Mouse (Mus musculus) heart, postnatal 0 days (tissue): ENCODE measurements around the gene Pias1. TPM values are rescaled to one million over a fixed set of nuclear protein-coding genes. Genes with fewer than 3 reads are reported as not detected.

Experiments
- ATAC-seq: fragments of 200-750 bp; cut with Nextera tagmentation; 2 replicates; pipeline ENCODE4 v1.8.0; 2017; ENCODE audit warnings: low read depth, moderate number of reproducible peaks, moderate library complexity; ENCODE audit not compliant: insufficient read depth
- DNase-seq: peaks from one replicate; pipeline ENCODE4 v3.0.0-alpha.2; 2016; ENCODE audit warnings: low spot score
- H3K27ac ChIP-seq: fragments of 300-500 bp; sonication (generic); 2 replicates; pipeline ENCODE4 v1.5.1; 2014; ENCODE audit warnings: low read depth, mild to moderate bottlenecking
- H3K27me3 ChIP-seq: fragments of 300-500 bp; sonication (generic); 2 replicates; pipeline ENCODE4 v1.6.1; 2014; ENCODE audit warnings: low read length, mixed read lengths; ENCODE audit not compliant: control insufficient read depth, insufficient read depth
- H3K36me3 ChIP-seq: fragments of 300-500 bp; sonication (generic); replicated peaks from 2 replicates; pipeline ENCODE4 v1.6.1; 2014; ENCODE audit warnings: low read length, mixed read lengths; ENCODE audit not compliant: control insufficient read depth, insufficient read depth
- H3K4me1 ChIP-seq: fragments of 300-500 bp; sonication (generic); 2 replicates; pipeline ENCODE4 v1.6.1; 2014; ENCODE audit warnings: antibody characterized with exemption; ENCODE audit not compliant: control insufficient read depth, insufficient read depth
- H3K4me2 ChIP-seq: fragments of 300-500 bp; sonication (generic); 2 replicates; pipeline ENCODE4 v1.6.1; 2014; ENCODE audit warnings: low read depth, mild to moderate bottlenecking, low read length, moderate library complexity
- H3K4me3 ChIP-seq: fragments of 300-500 bp; sonication (generic); 2 replicates; pipeline ENCODE4 v1.5.1; 2014; ENCODE audit warnings: low read depth, low read length
- H3K9ac ChIP-seq: fragments of 300-500 bp; sonication (generic); replicated peaks from 2 replicates; pipeline ENCODE4 v1.6.1; 2014; ENCODE audit warnings: low read depth, low read length, mixed read lengths
- H3K9me3 ChIP-seq: fragments of 300-500 bp; sonication (generic); replicated peaks from 2 replicates; pipeline ENCODE4 v1.6.1; 2016; ENCODE audit warnings: low read length; ENCODE audit not compliant: control insufficient read depth
- CTCF ChIP-seq: IDR thresholded peaks from 2 replicates; pipeline ENCODE4 v1.5.1; 2016; ENCODE audit warnings: antibody characterized with exemption, control low read depth, low read depth
- EP300 ChIP-seq: IDR thresholded peaks from 2 replicates; pipeline ENCODE4 v1.6.1; 2016; ENCODE audit warnings: antibody characterized with exemption, low read depth
- whole genome bisulfite sequencing: fragments of 180-500 bp; shearing (Covaris S2); extraction: QIAGEN DNeasy Blood & Tissue Kit; methylation state at CpG from one replicate; pipeline ENCODE4 v1.1.7; 2014; 5-methylcytosine and 5-hydroxymethylcytosine counted together
- polyA plus RNA-seq: library from polyadenylated mRNA; unstranded; fragments of >200 nt; fragmentation: Nextera tagmentation; extraction: Ambion mirVana; gene quantifications from 2 replicates; pipeline ENCODE4 v1.2.1, GENCODE M21; 2015
- total RNA-seq: library from RNA; depleted of rRNA; stranded (reverse); fragments of >200 nt; gene quantifications from 2 replicates; pipeline ENCODE4 v1.2.3, GENCODE M21; 2014; ENCODE audit warnings: low replicate concordance

Pias1 gene
- total and polyA plus RNA-seq, 2 experiments from 2014 or later: 20.5 to 25.1 TPM

DNA sequence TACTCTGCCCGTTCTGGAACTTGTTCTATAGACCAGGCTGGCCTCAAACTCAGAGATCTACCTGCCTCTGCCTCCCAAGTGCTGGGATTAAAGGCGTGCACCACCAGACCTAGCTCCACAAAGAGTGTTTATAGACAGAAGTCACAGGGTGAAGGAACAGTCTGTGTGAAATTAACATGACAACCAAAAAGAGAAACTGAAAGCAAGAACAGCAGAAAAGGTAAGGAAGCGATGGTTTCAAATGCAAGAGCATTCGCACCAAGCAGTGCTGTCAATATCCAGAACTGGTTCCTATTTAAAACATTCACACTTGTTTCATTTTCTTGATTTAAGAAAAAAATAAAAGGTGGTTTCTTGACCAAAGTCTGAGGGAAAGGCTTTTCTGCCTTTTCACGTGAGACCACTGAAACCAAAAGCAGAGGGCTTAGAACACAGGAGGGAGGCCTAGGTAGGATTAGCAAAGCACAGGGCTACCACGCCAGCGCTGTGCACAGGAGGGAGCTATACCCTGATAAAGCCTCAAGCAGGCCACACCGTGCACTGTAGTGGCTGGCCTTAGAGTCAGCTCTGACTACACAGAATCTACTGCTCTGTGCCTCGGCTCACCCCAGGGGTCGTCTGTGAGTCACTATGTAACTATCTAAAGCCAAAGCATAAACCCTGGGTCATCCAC is 15.5 kb downstream of the Pias1 start:
- WGBS: 41% methylated on average over 10 of the region's 10 CpGs
- TF ChIP-seq EP300 (no peak), CTCF (peak; percentile 60)
- Histone ChIP-seq H3K27ac (peak overlapping the region; percentile 57), H3K27me3 (no peaks in the 10 kb centered on the region), H3K36me3 (no peaks in the 10 kb centered on the region), H3K4me1 (peaks cover 15% of the 10 kb centered on the region), H3K9ac (no peak overlapping the region), H3K4me3 (no peak overlapping the region), H3K9me3 (no peaks in the 10 kb centered on the region), H3K4me2 (no peak overlapping the region)
- peak; percentile 75 for DNase-seq
- ATAC-seq: peak; percentile 96

GRCm38 (mm10) chr9:62970345-62970744 is 17.4 kb downstream of the Pias1 start:
- ATAC-seq: no peak
- peaks cover 15% of the 10 kb centered on the region for H3K4me1 ChIP-seq
- no peak overlapping the region for H3K9ac ChIP-seq
- no peaks in the 10 kb centered on the region for H3K27me3 ChIP-seq
- TF ChIP-seq CTCF: no peak
- TF ChIP-seq EP300: no peak
- H3K36me3 ChIP-seq: no peaks in the 10 kb centered on the region
- H3K4me3 ChIP-seq: no peak overlapping the region
- H3K27ac ChIP-seq: no peak overlapping the region; the same call in 1 of the 2 replicates
- no peaks in the 10 kb centered on the region for H3K9me3 ChIP-seq
- no peak overlapping the region for H3K4me2 ChIP-seq
- peak; percentile 42 for DNase-seq

GRCm38 (mm10) chr9:62966018-62966417 is 21.7 kb downstream of the Pias1 start:
- Histone ChIP-seq H3K4me3 (no peak overlapping the region), H3K4me1 (peaks cover 22% of the 10 kb centered on the region), H3K36me3 (no peaks in the 10 kb centered on the region), H3K4me2 (no peak overlapping the region), H3K27ac (no peak overlapping the region), H3K27me3 (no peaks in the 10 kb centered on the region), H3K9ac (no peak overlapping the region), H3K9me3 (no peaks in the 10 kb centered on the region)
- no peak for ATAC-seq
- no peak for TF ChIP-seq CTCF
- no peak for TF ChIP-seq EP300
- DNase-seq: no peak
- 90% methylated on average over 3 of the region's 3 CpGs for WGBS

GRCm38 (mm10) chr9:62952713-62953112 is 35.0 kb downstream of the Pias1 start:
- no peak overlapping the region for H3K4me2 ChIP-seq
- no peak overlapping the region for H3K27ac ChIP-seq
- H3K4me3 ChIP-seq: no peak overlapping the region
- ATAC-seq (no peak), DNase-seq (no peak)
- H3K9me3 ChIP-seq: no peaks in the 10 kb centered on the region
- H3K27me3 ChIP-seq: no peaks in the 10 kb centered on the region
- TF ChIP-seq EP300 (no peak), CTCF (no peak)
- peaks cover 7% of the 10 kb centered on the region; the same call in 1 of the 2 replicates for H3K36me3 ChIP-seq
- no peak overlapping the region for H3K9ac ChIP-seq
- H3K4me1 ChIP-seq: no peaks in the 10 kb centered on the region

DNA sequence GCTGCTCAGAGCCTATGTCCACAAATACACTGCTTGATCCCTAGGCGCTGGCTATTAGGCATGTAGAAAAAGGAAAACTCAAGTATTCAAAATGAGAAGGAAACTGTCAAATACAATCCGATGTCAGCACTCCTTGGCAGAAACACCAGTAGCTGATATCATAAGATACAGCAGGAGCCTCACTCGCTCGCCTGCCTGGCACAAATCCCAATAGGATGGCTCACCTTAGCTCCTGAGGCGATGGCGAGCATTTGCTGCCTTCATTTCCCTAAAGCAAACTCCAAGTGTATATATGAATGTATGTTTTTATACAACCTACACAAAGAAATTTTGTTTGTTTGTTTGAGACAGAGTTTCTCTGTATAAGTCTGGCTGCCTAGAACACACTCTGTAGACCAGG is 42.4 kb downstream of the Pias1 start:
- H3K4me1 ChIP-seq: no peaks in the 10 kb centered on the region
- no peak overlapping the region for H3K4me3 ChIP-seq
- no peaks in the 10 kb centered on the region; the same call in 1 of the 2 replicates for H3K36me3 ChIP-seq
- no peak overlapping the region for H3K27ac ChIP-seq
- no peaks in the 10 kb centered on the region for H3K27me3 ChIP-seq
- H3K4me2 ChIP-seq: no peak overlapping the region
- no peak overlapping the region for H3K9ac ChIP-seq
- ATAC-seq (no peak), DNase-seq (no peak)
- TF ChIP-seq CTCF (no peak), EP300 (no peak)
- 62% methylated on average over 6 of the region's 6 CpGs for WGBS
- H3K9me3 ChIP-seq: no peaks in the 10 kb centered on the region

DNA sequence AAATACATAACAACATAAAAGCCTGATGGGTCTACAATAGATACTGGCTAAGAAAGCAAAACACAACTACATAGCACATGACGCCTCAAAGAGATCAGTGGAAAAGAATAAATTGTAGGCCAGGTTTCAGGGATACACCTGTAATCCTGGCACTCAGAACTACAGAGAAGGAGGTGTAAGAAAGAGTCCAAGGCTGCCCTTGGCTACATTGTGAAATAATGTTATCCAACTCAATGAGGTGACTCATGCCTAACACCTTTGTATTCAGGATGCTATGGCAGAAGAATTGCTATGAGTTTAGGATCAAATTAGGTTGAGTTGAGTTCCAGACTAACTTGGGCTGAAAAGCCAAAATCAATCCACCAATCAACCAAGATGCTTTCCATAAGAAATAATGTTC is 43.7 kb downstream of the Pias1 start:
- 95% methylated on average over 1 of the region's 1 CpGs for WGBS
- TF ChIP-seq CTCF (no peak), EP300 (no peak)

More for the DNA sequence above, 43.7 kb downstream of the Pias1 start:
- H3K9me3 ChIP-seq: no peaks in the 10 kb centered on the region
- no peak for DNase-seq
- no peak for ATAC-seq
- H3K36me3 ChIP-seq: no peaks in the 10 kb centered on the region; the same call in 1 of the 2 replicates
- H3K4me3 ChIP-seq: no peak overlapping the region
- no peak overlapping the region for H3K9ac ChIP-seq
- H3K27me3 ChIP-seq: no peaks in the 10 kb centered on the region
- no peak overlapping the region for H3K4me2 ChIP-seq
- H3K27ac ChIP-seq: no peak overlapping the region
- H3K4me1 ChIP-seq: no peaks in the 10 kb centered on the region
